ENCODE assay signal across 1 mouse cellular context in the genomic region with DNA sequence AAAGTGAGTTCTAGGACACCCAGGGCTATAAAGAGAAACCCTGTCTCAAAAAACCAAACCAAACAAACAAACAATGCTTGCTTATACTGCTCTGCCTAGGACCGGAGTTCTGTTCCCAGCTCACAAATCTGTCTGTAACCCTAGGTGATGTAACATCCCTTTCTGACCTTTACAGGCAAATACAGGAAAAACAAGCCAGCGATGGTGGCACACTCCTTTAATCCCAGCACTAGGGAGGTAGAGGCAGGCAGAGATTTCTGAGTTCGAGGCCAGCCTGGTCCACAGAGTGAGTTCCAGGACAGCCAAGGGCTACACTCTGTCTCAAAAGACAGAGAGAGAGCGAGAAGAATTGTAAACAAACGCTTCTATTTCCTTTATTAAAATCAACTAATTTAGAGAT.
TF ChIP-seq lines count a peak whose summit lies in the region.

No protein-coding gene starts in this region.

TF ChIP-seq in MEL, 35 proteins besides CTCF, POLR2A, EP300 and RAD21:
- no peak for TF ChIP-seq TAL1 (IDR thresholded peaks at IDR 0.05; ENCODE audit: low read length)
- no peak for TF ChIP-seq CHD1 (IDR thresholded peaks at IDR 0.05; ENCODE audit: low read depth, low read length)
- TF ChIP-seq TBP (IDR thresholded peaks at IDR 0.05; ENCODE audit: low read depth, low read length) = no peak
- no peak for TF ChIP-seq POLR2AphosphoS5 (IDR thresholded peaks at IDR 0.05; ENCODE audit: borderline replicate concordance, low read depth, low read length)
- TF ChIP-seq USF1 (IDR thresholded peaks at IDR 0.05; ENCODE audit: low read depth, low read length) = no peak
- TF ChIP-seq SMC3 (IDR thresholded peaks at IDR 0.05; ENCODE audit: low read depth, low read length) = no peak
- TF ChIP-seq GATA1 (IDR thresholded peaks at IDR 0.05; ENCODE audit: low read depth, low read length) = no peak
- no peak for TF ChIP-seq ZMIZ1 (IDR thresholded peaks at IDR 0.05; ENCODE audit: low read depth, low read length)
- TF ChIP-seq ZKSCAN1 (IDR thresholded peaks at IDR 0.05; ENCODE audit: low read depth, low read length) = no peak
- TF ChIP-seq GABPA (IDR thresholded peaks at IDR 0.05; ENCODE audit: low read depth, low read length) = no peak
- no peak for TF ChIP-seq BHLHE40 (IDR thresholded peaks at IDR 0.05; ENCODE audit: borderline replicate concordance, low read depth, low read length)
- no peak for TF ChIP-seq MXI1 (IDR thresholded peaks at IDR 0.05; ENCODE audit: low read depth, low read length)
- no peak for TF ChIP-seq ZC3H11A (IDR thresholded peaks at IDR 0.05; ENCODE audit: low read depth, low read length)
- no peak for TF ChIP-seq RCOR1 (IDR thresholded peaks at IDR 0.05; ENCODE audit: low read depth, low read length)
- no peak for TF ChIP-seq NRF1 (IDR thresholded peaks at IDR 0.05; ENCODE audit: insufficient read depth, low read depth, low read length, poor library complexity, severe bottlenecking)
- no peak for TF ChIP-seq TCF12 (IDR thresholded peaks at IDR 0.05; ENCODE audit: low read depth, low read length)
- no peak for TF ChIP-seq ZNF384 (IDR thresholded peaks at IDR 0.05; ENCODE audit: low read depth, low read length)
